Comparison of ENCODE assay signal across 10 mouse cellular contexts in the genomic region with DNA sequence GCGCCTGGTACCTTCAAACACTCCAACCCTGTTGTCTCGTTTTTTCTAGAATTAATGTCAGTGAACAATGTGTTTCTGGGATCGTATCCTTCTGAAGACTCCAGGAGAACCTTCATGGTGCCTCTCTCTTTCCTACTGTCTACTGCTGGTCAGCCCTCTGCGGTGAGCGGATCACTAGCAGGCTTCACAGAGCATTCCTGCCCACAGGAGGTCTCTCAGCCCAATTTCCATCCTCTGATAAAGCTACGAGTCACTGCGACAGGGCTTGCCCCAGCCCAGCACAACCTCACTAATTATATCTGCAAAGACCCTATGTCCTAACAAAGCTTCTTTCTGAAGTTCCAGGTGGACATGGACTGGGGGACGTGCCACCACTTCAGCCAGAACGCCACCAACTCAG.
DNase-seq lines count a peak whose midpoint lies in the region; ATAC-seq lines count a peak whose summit lies in the region.
"Had no signal": no experiment of that assay in that cellular context is flagged by ENCODE, and none has a peak within 500 bp of the region (broad histone marks: within the 10 kb centered on the region; RNA-seq: fewer than 3 reads in every experiment).

No protein-coding gene starts in this region.

- peak overlapping the region; percentile 96 for H3K27ac ChIP-seq in heart, embryonic 13.5 days (replicated peaks)
- H3K27ac ChIP-seq in lung, embryonic 15.5 days: peak overlapping the region; percentile 74
- peak overlapping the region; percentile 71 for H3K27ac ChIP-seq in hindbrain, embryonic 12.5 days
- H3K27ac ChIP-seq in neural tube, embryonic 13.5 days (replicated peaks): 0 out of 2 replicates have a peak overlapping the region, but pooled peaks have one; percentile 57

- H3K9ac ChIP-seq in heart, embryonic 13.5 days: peak overlapping the region; percentile 65
- no peak overlapping the region for H3K9ac ChIP-seq in lung, embryonic 15.5 days
- no peak overlapping the region for H3K9ac ChIP-seq in hindbrain, embryonic 12.5 days
- H3K9ac ChIP-seq in neural tube, embryonic 13.5 days: no peak overlapping the region

- H3K4me2 ChIP-seq in heart, embryonic 13.5 days: peak overlapping the region; percentile 39
- no peak overlapping the region for H3K4me2 ChIP-seq in lung, embryonic 15.5 days
- H3K4me2 ChIP-seq in hindbrain, embryonic 12.5 days (replicated peaks): no peak overlapping the region
- no peak overlapping the region for H3K4me2 ChIP-seq in neural tube, embryonic 13.5 days

- H3K27me3 ChIP-seq in heart, embryonic 13.5 days (replicated peaks): no peaks in the 10 kb centered on the region
- no peaks in the 10 kb centered on the region for H3K27me3 ChIP-seq in lung, embryonic 15.5 days
- no peaks in the 10 kb centered on the region for H3K27me3 ChIP-seq in hindbrain, embryonic 12.5 days
- H3K27me3 ChIP-seq in neural tube, embryonic 13.5 days: no peaks in the 10 kb centered on the region

- intact Hi-C loops in left cerebral cortex, postnatal 36 days (cut with DNase I): no loop called here

- no peak for ATAC-seq in heart, embryonic 13.5 days (ENCODE audit: extremely low read depth, insufficient number of reproducible peaks, low FRiP score, low TSS enrichment)
- no peak for ATAC-seq in lung, embryonic 15.5 days (ENCODE audit: borderline replicate concordance, extremely low read depth, low FRiP score, low TSS enrichment)
- no peak for ATAC-seq in hindbrain, embryonic 12.5 days (ENCODE audit: low FRiP score)
- no peak for ATAC-seq in neural tube, embryonic 13.5 days (ENCODE audit: low read depth)
- ATAC-seq: forebrain, embryonic 14.5 days; lung, postnatal 0 days had no signal

- H3K4me3 ChIP-seq in heart, embryonic 13.5 days: no peak overlapping the region
- H3K4me3 ChIP-seq in lung, embryonic 15.5 days: no peak overlapping the region
- no peak overlapping the region for H3K4me3 ChIP-seq in hindbrain, embryonic 12.5 days
- H3K4me3 ChIP-seq in neural tube, embryonic 13.5 days: no peak overlapping the region

- no peak for DNase-seq in heart, adult 18-20 months
- no peak for DNase-seq in lung, postnatal 36 days
- DNase-seq in cerebellum, postnatal 14 days: no peak
- DNase-seq in left cerebral cortex, postnatal 36 days (ENCODE audit: low spot score in 2 of 2): no peak

- peaks cover 14% of the 10 kb centered on the region for H3K36me3 ChIP-seq in heart, embryonic 13.5 days
- H3K36me3 ChIP-seq in lung, embryonic 15.5 days: no peaks in the 10 kb centered on the region
- H3K36me3 ChIP-seq in hindbrain, embryonic 12.5 days: no peaks in the 10 kb centered on the region
- no peaks in the 10 kb centered on the region for H3K36me3 ChIP-seq in neural tube, embryonic 13.5 days

- peaks cover 89% of the 10 kb centered on the region for H3K4me1 ChIP-seq in heart, embryonic 13.5 days
- H3K4me1 ChIP-seq in lung, embryonic 15.5 days: peaks cover 62% of the 10 kb centered on the region
- H3K4me1 ChIP-seq in hindbrain, embryonic 12.5 days: peaks cover 85% of the 10 kb centered on the region
- H3K4me1 ChIP-seq in neural tube, embryonic 13.5 days (replicated peaks): peaks cover 82% of the 10 kb centered on the region

- H3K9me3 ChIP-seq in heart, embryonic 13.5 days: no peaks in the 10 kb centered on the region
- no peaks in the 10 kb centered on the region for H3K9me3 ChIP-seq in lung, embryonic 15.5 days
- no peaks in the 10 kb centered on the region for H3K9me3 ChIP-seq in hindbrain, embryonic 12.5 days (replicated peaks)
- H3K9me3 ChIP-seq in neural tube, embryonic 13.5 days: no peaks in the 10 kb centered on the region

- 33% methylated on average over 9 of the region's 9 CpGs for WGBS in heart, embryonic 13.5 days
- WGBS in lung, embryonic 15.5 days: 74% methylated on average over 9 of the region's 9 CpGs
- 56% methylated on average over 9 of the region's 9 CpGs for WGBS in hindbrain, embryonic 12.5 days
- WGBS in neural tube, embryonic 13.5 days: 72% methylated on average over 9 of the region's 9 CpGs
